Mouse (Mus musculus) testis, adult 2 months (tissue): ENCODE results near the gene Hoxb8. TPM values are rescaled to one million over a fixed set of nuclear protein-coding genes. Genes with fewer than 3 reads are reported as not detected.

Experiments used
- H3K27ac ChIP-seq: fragments of 200-500 bp; 2 replicates; pipeline ENCODE4 v1.5.1; 2012; ENCODE audit warnings: low read depth, low read length; ENCODE audit not compliant: control insufficient read depth, insufficient read depth
- H3K27me3 ChIP-seq: fragments of 200-500 bp; 2 replicates; pipeline ENCODE4 v1.6.1; 2012; ENCODE audit warnings: mild to moderate bottlenecking, low read length, moderate library complexity; ENCODE audit not compliant: control insufficient read depth, insufficient read depth
- H3K36me3 ChIP-seq: fragments of 200-500 bp; 2 replicates; pipeline ENCODE4 v1.6.1; 2012; ENCODE audit warnings: mild to moderate bottlenecking, low read length; ENCODE audit not compliant: control insufficient read depth, insufficient read depth
- H3K4me1 ChIP-seq: fragments of 200-500 bp; 2 replicates; pipeline ENCODE4 v1.6.1; 2012; ENCODE audit warnings: low read length; ENCODE audit not compliant: control insufficient read depth, insufficient read depth
- H3K4me3 ChIP-seq: fragments of 200-500 bp; 2 replicates; pipeline ENCODE4 v1.5.1; 2012; ENCODE audit warnings: low read depth, mild to moderate bottlenecking, low read length, moderate library complexity, mixed read lengths; ENCODE audit not compliant: control insufficient read depth
- CTCF ChIP-seq: fragments of 200-500 bp; IDR thresholded peaks from 2 replicates; pipeline ENCODE4 v1.5.1; 2012; ENCODE audit warnings: low read depth, mild to moderate bottlenecking, inconsistent platforms, low read length, moderate library complexity; ENCODE audit not compliant: control insufficient read depth, insufficient read depth, insufficient replicate concordance
- POLR2A ChIP-seq: fragments of 200-500 bp; IDR thresholded peaks from 2 replicates; pipeline ENCODE4 v1.6.1; 2012; ENCODE audit warnings: low read depth, mild to moderate bottlenecking, inconsistent platforms, low read length, moderate library complexity; ENCODE audit not compliant: control insufficient read depth
- polyA plus RNA-seq: library from polyadenylated mRNA; depleted of rRNA; stranded (reverse); fragments of >200 nt; gene quantifications from 2 replicates; pipeline ENCODE4 v1.2.3, GENCODE M21; 2012

The Hoxb8 gene
- polyA plus RNA-seq, 1 experiment = 0.11 TPM

GRCm38 (mm10) chr11:96277151-96278044, 4.3 kb upstream of the Hoxb8 start:
- Histone ChIP-seq H3K27ac (no peak overlapping the region), H3K4me1 (peaks cover 3% of the 10 kb centered on the region), H3K4me3 (no peak overlapping the region), H3K27me3 (peaks cover 13% of the 10 kb centered on the region), H3K36me3 (no peaks in the 10 kb centered on the region)
- TF ChIP-seq POLR2A (no peak), CTCF (no peak)

- H3K4me1 ChIP-seq = peaks cover 5% of the 10 kb centered on the region
- H3K4me3 ChIP-seq = no peak overlapping the region
- TF ChIP-seq CTCF = no peak
- TF ChIP-seq POLR2A = no peak
- H3K36me3 ChIP-seq = no peaks in the 10 kb centered on the region
- H3K27me3 ChIP-seq = peaks cover 17% of the 10 kb centered on the region
- H3K27ac ChIP-seq = no peak overlapping the region
These were observed 3.4 kb upstream of the Hoxb8 start for GRCm38 (mm10) chr11:96278324-96278723.

GRCm38 (mm10) chr11:96278773-96279172, 2.9 kb upstream of the Hoxb8 start:
- H3K27me3 ChIP-seq = peaks cover 17% of the 10 kb centered on the region
- TF ChIP-seq CTCF = peak; percentile 70; the same call in 1 of the 2 replicates
- no peak for TF ChIP-seq POLR2A

GRCm38 (mm10) chr11:96279421-96280233, 2.1 kb upstream of the Hoxb8 start:
- Histone ChIP-seq H3K27me3 (peaks cover 24% of the 10 kb centered on the region), H3K4me3 (no peak overlapping the region), H3K4me1 (peaks cover 7% of the 10 kb centered on the region), H3K27ac (no peak overlapping the region), H3K36me3 (no peaks in the 10 kb centered on the region)
- TF ChIP-seq CTCF = no peak
- no peak for TF ChIP-seq POLR2A

More at GRCm38 (mm10) chr11:96278773-96279172, 2.9 kb upstream of the Hoxb8 start:
- Histone ChIP-seq H3K36me3 (no peaks in the 10 kb centered on the region), H3K4me3 (no peak overlapping the region), H3K4me1 (peaks cover 5% of the 10 kb centered on the region), H3K27ac (no peak overlapping the region)

- H3K27ac ChIP-seq = no peak overlapping the region
- H3K4me3 ChIP-seq = no peak overlapping the region
- no peaks in the 10 kb centered on the region for H3K36me3 ChIP-seq
- H3K4me1 ChIP-seq = peaks cover 8% of the 10 kb centered on the region
- TF ChIP-seq CTCF (no peak), POLR2A (no peak)
- H3K27me3 ChIP-seq = peaks cover 24% of the 10 kb centered on the region
These were observed 1.0 kb upstream of the Hoxb8 start for GRCm38 (mm10) chr11:96280399-96281378.

- no peaks in the 10 kb centered on the region for H3K36me3 ChIP-seq
- TF ChIP-seq POLR2A (no peak), CTCF (no peak)
- no peak overlapping the region for H3K4me3 ChIP-seq
- H3K27ac ChIP-seq = no peak overlapping the region
- peaks cover 9% of the 10 kb centered on the region for H3K4me1 ChIP-seq
- H3K27me3 ChIP-seq = peaks cover 24% of the 10 kb centered on the region
These were observed 309 bp upstream of the Hoxb8 start for GRCm38 (mm10) chr11:96281396-96281795.
